Mouse (Mus musculus): ENCODE data around the gene Olfr559.

The Olfr559 gene

DNA sequence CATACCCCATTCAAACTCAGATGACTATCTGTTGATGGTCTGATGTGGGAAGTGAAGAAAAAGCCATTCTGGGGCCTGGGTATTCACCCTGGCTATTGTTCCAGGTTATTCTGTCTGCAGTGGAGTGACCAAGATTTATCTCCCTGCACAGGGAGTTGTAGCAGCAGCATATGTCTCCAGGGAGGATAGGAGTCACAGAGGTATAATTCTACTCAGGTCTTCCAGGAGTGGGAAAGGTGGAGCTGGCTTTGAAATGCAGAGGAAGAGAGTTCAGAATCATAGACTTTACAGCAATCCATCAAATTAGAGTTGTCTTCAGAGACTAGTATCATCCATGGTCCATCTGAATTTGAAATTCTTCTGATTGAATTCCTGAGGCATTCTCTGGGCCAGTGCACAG lies at the start of gene Olfr559:
TSS of gene Olfr559 (minus strand) at position 101 of the 400 bp plus-strand sequence.
- DNase-seq (ENCODE audit: low spot score in 2 of 2): no peak

DNA sequence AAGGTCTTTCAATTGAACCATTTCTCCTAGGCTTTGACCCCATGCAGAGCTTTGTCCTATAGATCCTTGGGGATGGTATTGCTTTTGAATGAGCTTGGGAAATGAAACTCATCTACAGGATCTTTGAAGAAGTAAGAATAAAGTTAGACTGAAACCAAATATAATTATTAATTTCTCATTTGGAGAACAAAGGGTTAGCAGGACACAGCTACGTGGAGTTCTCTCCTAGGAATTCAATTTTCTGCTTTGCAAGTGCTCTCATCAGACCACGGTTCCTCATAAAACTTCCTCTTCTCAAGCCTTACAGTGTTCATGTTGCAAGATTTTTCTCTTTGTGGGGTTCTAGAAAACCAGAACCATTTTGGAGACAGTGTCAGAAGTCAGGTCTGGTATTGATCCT lies 43.6 kb upstream of the Olfr559 start, which contains the start of gene Olfr561:
TSS of gene Olfr561 (plus strand) at position 301 of the 400 bp plus-strand sequence.
- DNase-seq (ENCODE audit: low spot score in 2 of 2): no peak

DNA sequence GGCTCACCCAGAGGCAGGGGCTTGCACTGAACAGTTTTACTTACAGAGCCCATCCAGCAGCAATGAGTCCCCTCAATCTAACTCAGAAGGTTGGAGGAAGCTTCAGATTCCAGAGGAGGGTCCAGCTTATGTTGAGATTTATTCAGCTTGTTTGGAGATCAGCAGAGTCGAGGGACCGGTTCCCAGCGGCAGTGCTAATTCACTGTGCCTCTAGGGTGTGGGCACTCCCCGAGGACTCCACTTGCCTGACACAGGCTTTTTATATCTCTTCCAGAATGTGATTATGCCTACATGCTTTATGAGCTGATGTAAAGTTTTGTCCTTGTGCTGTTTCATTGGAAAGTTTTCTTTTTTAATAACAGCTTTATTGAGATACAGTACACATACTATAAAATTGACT lies 32.0 kb upstream of the Olfr559 start, which contains the start of the genes Olfr560 and Olfr78:
TSS of gene Olfr560 (minus strand) at position 101 of the 400 bp plus-strand sequence.
TSS of gene Olfr78 (minus strand) at position 206 of the 400 bp plus-strand sequence.
- DNase-seq (ENCODE audit: low spot score in 2 of 2): no peak

DNA sequence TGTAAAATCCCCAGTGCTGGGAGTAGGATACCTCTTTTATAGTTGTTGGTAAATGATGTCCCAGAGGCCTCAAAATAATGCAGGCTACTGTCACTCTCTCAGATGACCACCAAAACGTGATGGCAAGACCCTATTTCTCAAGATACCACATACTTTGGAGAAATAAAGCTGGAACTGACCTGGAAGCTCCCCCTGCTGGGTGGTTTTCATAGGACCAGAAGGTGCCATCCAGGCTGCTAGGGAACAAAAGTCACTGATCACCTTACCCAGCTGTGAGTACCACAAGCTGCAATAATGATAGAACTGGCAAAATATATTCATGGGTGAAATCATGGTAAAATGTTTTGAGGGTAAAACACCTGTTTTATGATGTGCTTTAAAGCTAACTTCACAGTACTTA lies 24.8 kb upstream of the Olfr559 start:
- DNase-seq (ENCODE audit: low spot score in 2 of 2): no peak

DNA sequence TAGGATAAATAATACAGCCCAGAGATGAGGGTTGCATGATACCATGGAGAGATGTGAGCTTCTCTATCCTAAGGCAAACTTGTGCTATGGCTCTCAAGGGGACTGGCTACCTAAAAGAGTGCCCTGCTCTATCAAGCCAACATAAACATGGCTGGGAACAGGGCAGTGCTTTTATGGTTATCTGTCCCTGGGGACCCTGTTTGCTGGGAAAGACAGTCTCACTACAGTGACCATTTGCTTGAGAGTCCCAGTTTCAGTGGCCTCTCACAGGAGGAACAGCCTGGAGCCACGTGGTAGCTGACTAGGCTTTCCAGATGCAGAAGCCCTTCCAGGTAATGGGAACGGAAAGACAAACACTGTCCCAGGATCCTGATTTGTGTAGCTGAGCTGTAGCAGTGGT lies 10.4 kb upstream of the Olfr559 start:
- DNase-seq (ENCODE audit: low spot score in 2 of 2): no peak

DNA sequence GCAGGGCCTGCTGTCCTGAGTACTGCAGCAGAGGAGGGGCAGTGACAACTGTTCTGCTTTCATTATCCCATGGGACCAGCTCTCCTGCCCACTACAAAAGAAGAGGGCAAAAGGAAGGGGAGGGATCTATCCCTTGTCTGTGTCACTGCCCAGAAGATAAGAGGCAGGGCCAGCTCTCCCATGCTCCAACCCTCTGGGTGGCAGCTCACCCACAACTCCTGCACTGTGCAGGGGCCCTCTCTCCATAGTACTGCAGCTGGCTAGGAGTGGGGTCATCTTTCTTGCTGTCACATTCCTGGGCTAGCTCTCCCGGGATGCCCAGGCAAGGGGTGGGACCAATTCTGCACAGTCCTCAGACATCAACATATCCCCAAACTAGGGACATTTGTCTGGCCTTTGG lies 6.5 kb upstream of the Olfr559 start:
- no peak for DNase-seq (ENCODE audit: low spot score in 2 of 2)

DNA sequence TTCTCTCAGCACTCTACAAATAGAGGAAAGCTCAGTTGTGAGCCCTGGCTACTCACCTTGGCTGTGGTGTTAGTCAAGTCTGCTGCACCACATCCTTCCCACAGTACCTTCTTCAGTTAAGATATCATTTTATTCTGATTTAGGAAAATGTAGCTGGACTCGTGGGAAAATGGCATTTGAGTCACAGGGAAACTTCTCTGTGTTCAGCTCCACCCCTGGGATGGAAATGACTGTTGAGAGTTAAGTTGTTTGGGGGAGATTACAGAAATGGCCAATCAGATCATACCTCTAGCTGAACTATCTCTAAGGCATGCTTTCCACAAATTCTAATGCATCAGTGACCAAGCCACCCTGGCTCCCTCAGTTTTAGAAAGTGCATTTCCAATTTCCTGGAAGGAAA lies 8.3 kb downstream of the Olfr559 start, which contains the start of gene Olfr33:
TSS of gene Olfr33 (minus strand) at position 101 of the 400 bp plus-strand sequence.
- DNase-seq (ENCODE audit: low spot score in 2 of 2): no peak

DNA sequence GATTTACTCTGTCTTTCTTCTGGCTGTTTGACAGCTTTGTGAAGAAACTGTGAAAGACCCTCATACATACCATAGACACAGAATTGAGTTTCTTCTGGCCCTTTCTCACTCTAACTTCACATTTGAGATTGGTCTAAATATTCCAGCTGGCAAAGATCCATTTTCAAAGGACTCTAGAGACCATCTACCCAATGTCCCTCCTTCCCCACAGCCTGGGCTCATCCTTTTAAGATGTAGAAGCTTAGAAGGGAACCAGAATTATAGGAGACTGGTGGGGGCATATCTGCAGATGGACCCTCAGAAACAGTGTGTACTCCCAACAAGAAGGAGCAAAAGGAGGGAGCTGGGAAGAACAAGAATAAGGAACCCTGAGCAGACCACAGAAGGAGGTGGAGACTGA lies 25.4 kb downstream of the Olfr559 start, which contains the start of gene Olfr558:
TSS of gene Olfr558 (plus strand) at position 301 of the 400 bp plus-strand sequence.
- no peak for DNase-seq (ENCODE audit: low spot score in 2 of 2)

DNA sequence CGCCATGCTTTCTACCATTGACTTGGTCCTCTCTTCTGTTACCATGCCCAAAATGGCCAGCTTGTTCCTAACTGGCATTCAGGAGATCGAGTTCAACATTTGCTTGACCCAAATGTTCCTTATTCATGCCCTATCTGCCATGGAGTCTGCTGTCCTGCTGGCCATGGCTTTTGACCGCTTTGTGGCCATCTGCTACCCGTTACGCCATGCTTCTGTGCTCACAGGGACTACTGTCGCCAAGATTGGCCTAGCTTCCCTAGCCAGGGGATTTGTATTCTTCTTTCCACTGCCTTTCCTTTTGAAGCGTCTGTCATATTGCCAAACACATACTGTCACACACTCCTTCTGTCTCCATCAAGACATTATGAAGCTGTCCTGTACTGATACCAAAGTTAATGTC lies 28.8 kb downstream of the Olfr559 start:
- DNase-seq (ENCODE audit: low spot score in 2 of 2): no peak

DNA sequence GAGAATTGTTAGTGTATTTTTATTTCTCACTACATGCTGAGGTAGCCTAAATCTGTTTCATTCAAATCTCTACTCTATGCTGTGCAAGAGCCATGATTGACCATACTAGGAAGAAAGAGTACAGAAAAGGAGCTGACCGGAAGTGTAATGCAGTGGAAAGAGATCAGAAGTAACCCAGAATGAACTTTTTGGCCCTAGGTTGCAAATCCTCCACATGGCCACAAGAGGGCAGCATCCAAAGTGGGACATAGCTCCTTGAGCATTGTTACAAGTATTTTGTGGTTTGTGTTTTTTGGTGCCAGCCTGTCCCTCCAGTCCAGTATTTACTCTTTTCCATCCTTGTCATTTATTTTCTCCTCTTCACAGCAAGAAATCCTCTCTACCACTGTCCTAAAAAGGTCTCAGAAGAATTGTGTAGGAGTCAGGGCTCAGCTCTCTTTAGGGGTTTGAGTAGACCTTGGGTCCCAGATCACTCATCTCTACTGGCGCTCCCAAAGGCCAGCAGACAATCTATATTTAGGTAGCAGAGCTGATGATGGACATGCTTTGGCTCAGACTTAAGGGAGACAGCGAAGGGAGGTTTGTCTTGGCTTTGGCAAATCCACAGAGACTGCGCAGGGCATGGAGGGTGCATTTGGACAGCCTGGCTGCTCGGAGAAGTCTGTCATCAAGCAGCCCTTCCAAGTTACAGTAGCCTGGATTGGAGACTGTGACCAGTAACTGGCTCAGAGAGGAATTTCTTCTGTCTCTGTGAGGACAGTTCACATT lies 31.7 kb downstream of the Olfr559 start, which contains the start of gene Olfr557:
TSS of gene Olfr557 (plus strand) at position 553 of the 768 bp plus-strand sequence.
- no peak for DNase-seq (ENCODE audit: low spot score in 2 of 2)

DNA sequence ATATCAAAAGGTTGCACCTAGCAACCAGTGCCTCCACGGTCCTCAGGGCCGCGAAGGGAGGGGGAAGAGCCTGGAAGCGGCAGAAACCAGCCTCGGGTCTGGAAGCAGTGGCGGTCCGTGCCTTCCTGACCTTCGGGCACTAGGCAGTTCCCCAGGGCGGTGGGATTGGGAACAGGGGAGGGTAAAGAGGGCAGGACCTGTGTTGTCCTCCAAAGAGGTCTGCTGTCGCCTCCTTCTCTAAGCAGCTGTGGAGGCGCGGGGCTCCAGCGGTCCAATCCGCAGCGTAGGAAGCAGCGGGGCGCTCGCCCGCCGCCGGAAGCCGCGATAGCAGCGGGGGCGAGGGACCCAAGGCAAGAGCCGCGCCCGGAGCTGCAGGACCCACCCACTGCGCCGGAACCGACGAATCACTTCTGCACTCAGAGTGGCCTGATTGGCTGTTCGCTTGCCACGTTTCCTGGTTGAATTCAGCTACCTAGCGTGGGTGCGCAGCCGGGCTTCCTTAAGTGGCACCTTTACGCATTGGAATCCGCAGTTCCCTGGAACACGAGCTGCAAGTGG lies 40.3 kb downstream of the Olfr559 start, which contains the start of gene Trim68:
TSS of gene Trim68 (minus strand) at position 384 of the 558 bp plus-strand sequence.
- DNase-seq (ENCODE audit: low spot score in 2 of 2): peak; percentile 64 to 74

DNA sequence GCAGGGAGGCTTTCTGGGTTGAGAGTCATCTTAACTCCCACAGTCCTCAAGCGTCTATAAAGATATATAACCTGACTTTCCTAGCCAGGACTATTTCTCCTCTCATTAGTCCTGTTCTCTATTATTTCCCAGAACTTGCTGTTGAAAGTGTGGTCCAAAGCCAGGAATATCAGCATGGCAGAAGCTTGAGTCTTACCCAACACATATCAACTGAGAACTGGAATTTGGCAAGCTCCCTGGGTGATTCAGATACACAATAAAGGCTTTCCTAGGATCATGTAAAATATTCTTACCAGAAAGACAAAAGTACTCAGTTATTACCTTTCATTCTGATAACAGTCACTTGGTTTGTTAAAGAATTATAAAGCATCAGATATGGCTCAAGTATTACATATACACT lies 45.4 kb downstream of the Olfr559 start:
- no peak for DNase-seq (ENCODE audit: low spot score in 2 of 2)

DNA sequence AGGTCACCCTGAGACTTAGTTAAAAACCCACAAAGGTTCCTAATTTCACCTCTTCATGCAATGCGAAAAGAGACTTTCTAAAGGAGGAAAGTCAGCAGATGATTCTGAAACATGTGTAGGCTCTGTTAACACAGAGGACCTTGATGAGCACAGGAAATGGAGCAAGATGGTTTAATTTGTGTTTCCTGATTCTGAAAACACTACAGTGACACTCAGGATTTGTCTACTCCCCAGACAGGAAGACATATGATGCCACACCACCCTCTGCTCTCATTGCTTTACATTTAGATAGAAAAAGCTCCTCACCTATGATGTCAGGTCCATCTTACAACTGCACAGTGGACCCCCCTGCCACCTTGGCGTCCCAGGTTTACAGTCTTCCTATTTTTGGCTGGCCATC lies 51.1 kb downstream of the Olfr559 start:
- no peak for DNase-seq (ENCODE audit: low spot score in 2 of 2)
